Mouse (Mus musculus): ENCODE measurements around the gene 4930590J08Rik.

DNA sequence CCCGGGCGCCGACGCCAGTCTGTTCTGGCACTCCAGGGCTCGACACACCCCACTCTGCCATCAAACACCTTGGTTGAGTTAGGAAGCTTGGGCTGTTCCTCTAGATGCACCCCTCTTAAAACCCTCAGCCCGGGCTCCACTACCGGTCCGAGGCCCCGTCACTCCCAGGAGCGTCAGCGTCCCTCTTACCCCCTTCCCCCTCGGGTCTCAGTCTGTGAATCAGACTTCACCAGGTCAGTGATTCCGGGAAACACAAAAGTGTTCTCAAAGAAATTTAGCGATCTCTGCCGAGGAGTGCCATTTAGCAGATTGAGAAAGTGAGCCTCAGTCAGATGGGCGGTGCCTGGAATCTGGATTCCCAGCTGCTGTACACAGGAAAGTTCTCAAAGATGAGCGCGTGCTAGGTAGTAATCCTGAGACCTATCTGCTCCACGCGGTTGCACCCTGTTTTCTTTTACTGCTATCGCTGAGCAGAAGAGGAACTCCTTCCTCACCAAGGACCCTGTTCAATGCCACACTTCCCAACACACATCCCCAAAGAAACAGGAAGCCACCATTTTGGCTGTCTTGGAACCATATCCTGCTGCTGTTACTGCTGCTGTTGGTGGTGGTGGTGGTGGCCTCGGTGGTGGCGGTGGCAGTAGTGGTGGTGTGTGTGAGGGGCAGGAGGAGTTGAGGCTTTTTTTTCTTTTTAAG is 76.8 kb downstream of the 4930590J08Rik start:
- TF ChIP-seq CTCF (IDR thresholded peaks at IDR 0.05; ENCODE audit: extremely low read depth, insufficient read length, insufficient replicate concordance, low read depth, low read length) (no peak), POLR2A (IDR thresholded peaks at IDR 0.05; ENCODE audit: low read depth, low read length) (no peak)

All from small intestine, adult 2 months (tissue).